Mouse (Mus musculus) olfactory bulb, adult 2 months (tissue): Measurements from ENCODE around the gene L3mbtl4.

Experiments used
- CTCF ChIP-seq: fragments of 200-500 bp; IDR thresholded peaks from 2 replicates; pipeline ENCODE4 v1.5.1; 2012; ENCODE audit warnings: low read depth, mild to moderate bottlenecking, low read length, moderate library complexity; ENCODE audit not compliant: insufficient read depth
- POLR2A ChIP-seq: fragments of 200-500 bp; IDR thresholded peaks from 2 replicates; pipeline ENCODE4 v1.6.1; 2012; ENCODE audit warnings: mild to moderate bottlenecking, low read depth, low read length, moderate library complexity; ENCODE audit not compliant: insufficient read depth

GRCm38 (mm10) chr17:68758936-68759335 is 485.3 kb downstream of the L3mbtl4 start:
- no peak for TF ChIP-seq POLR2A
- TF ChIP-seq CTCF: no peak
